Mouse (Mus musculus): ENCODE data around the gene Sh2d5. TPM values are rescaled to one million over a fixed set of nuclear protein-coding genes. Genes with fewer than 3 reads are reported as not detected.

Sh2d5 gene
- polyA plus RNA-seq, 1 experiment from 2014 or later: 2.4 TPM

- Histone ChIP-seq H3K4me3 (no peak overlapping the region), H3K27me3 (ENCODE audit: insufficient read depth, poor library complexity, severe bottlenecking) (no peaks in the 10 kb centered on the region), H3K9me3 (no peaks in the 10 kb centered on the region), H3K36me3 (peaks cover 57% of the 10 kb centered on the region), H3K27ac (no peak overlapping the region), H3K4me1 (replicated peaks) (peaks cover 37% of the 10 kb centered on the region)
- DNase-seq (ENCODE audit: low spot score): no peak
- WGBS: 93% methylated on average over 3 of the region's 3 CpGs
These were observed 56.8 kb downstream of the Sh2d5 start for GRCm38 (mm10) chr4:138307025-138307424.

DNA sequence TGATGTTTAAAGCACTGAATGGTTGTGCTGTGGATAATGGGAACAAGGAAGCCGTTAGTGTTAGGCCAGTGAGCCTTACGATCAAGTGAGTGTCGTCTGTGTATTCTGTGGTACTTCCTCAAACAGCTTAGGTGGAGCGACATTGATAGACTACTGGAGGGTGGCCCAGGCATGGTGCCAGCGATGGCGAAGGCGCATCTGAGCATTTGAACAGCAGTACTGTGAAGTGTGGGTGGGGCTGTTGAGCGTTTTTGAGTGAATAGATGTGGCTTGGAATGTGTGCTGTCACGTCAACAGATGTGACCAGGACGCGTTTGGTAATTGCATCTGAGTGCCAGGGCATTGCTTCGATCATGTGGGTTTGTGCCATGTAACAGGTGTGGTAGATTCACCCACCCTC lies 57.5 kb downstream of the Sh2d5 start:
- peaks cover 64% of the 10 kb centered on the region for H3K36me3 ChIP-seq
- no peak for DNase-seq (ENCODE audit: low spot score)
- peaks cover 34% of the 10 kb centered on the region for H3K4me1 ChIP-seq (replicated peaks)
- H3K27me3 ChIP-seq (ENCODE audit: insufficient read depth, poor library complexity, severe bottlenecking): no peaks in the 10 kb centered on the region
- 96% methylated on average over 12 of the region's 12 CpGs for WGBS
- H3K27ac ChIP-seq: no peak overlapping the region
- H3K9me3 ChIP-seq: no peaks in the 10 kb centered on the region
- H3K4me3 ChIP-seq: no peak overlapping the region

DNA sequence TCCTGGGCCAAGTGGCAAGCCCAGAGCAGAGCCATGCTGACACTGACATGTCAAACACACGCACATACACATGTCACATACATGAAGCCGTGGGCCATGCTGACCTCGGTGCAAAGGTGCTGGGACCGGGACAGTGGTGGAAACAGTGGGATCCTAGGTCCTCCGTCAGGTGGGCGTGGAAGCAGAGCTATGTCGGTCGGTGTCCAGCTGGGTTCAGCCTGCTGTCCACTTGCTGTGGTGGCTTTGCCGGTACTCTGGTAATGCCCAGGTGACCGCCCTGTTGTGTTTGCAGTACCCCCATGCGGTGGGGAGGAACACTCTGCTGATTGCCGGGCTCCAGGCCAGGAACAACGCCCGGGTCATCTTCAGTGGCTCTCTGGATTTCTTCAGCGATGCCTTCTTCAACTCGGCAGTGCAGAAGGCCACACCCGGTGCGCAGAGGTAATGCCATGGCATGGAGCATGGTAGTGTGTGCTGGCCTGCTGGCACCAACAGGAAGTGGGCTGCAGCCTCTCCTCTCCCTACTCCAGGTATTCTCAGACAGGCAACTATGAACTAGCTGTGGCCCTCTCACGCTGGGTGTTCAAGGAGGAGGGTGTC lies 60.2 kb downstream of the Sh2d5 start:
- Histone ChIP-seq H3K27me3 (ENCODE audit: insufficient read depth, poor library complexity, severe bottlenecking) (no peaks in the 10 kb centered on the region), H3K36me3 (peaks cover 91% of the 10 kb centered on the region), H3K27ac (no peak overlapping the region), H3K4me3 (no peak overlapping the region), H3K4me1 (replicated peaks) (peaks cover 17% of the 10 kb centered on the region), H3K9me3 (no peaks in the 10 kb centered on the region)
- DNase-seq (ENCODE audit: low spot score): no peak
- WGBS: 94% methylated on average over 19 of the region's 19 CpGs

Other genes starting within 250 kb of the Sh2d5 start
- gene Hp1bp3, start 34.1 kb upstream of the Sh2d5 start, polyA plus RNA-seq (2016; fragmentation: Nextera tagmentation; extraction: Ambion mirVana): 146 and 148 TPM in 2 replicates
- gene Kif17, start within 50 bp of the Sh2d5 start, polyA plus RNA-seq (2016; fragmentation: Nextera tagmentation; extraction: Ambion mirVana): 0.63 and 0.75 TPM in 2 replicates
- gene Ddost, start 54.3 kb downstream of the Sh2d5 start, polyA plus RNA-seq (2016; fragmentation: Nextera tagmentation; extraction: Ambion mirVana): 274 and 292 TPM in 2 replicates
- gene Pink1, start 75.9 kb downstream of the Sh2d5 start, polyA plus RNA-seq (2016; fragmentation: Nextera tagmentation; extraction: Ambion mirVana): 35.0 and 52.2 TPM in 2 replicates
- 2.2 and 4.1 TPM in 2 replicates for gene Cda, start 117.6 kb downstream of the Sh2d5 start, polyA plus RNA-seq (2016; fragmentation: Nextera tagmentation; extraction: Ambion mirVana)
- not detected in 2 replicates for gene Fam43b, start 146.1 kb downstream of the Sh2d5 start, polyA plus RNA-seq (2016; fragmentation: Nextera tagmentation; extraction: Ambion mirVana)
- gene Mul1, start 184.3 kb downstream of the Sh2d5 start, polyA plus RNA-seq (2016; fragmentation: Nextera tagmentation; extraction: Ambion mirVana): 20.2 and 22.6 TPM in 2 replicates
- gene Camk2n1, start 203.9 kb downstream of the Sh2d5 start, polyA plus RNA-seq (2016; fragmentation: Nextera tagmentation; extraction: Ambion mirVana): 2.9 and 5.1 TPM in 2 replicates

All from hindbrain, embryonic 10.5 days (tissue).